7 mouse cellular contexts compared by ENCODE assay signal in genomic region chr7:139247881-139248614, GRCm38 (mm10). TPM values are rescaled to one million over a fixed set of nuclear protein-coding genes. Genes with fewer than 3 reads are reported as not detected.
A peak's percentile ranks its signal among the peaks of the same experiment; 100 is the strongest.
DNase-seq lines count a peak whose midpoint lies in the region; ATAC-seq and TF ChIP-seq lines count a peak whose summit lies in the region.

Gene Pwwp2b (plus strand): TSS chr7:139248482.

- peak; percentile 54 for ATAC-seq in limb, embryonic 15.5 days (ENCODE audit: insufficient number of reproducible peaks, low FRiP score, low TSS enrichment, low read depth)
- ATAC-seq in midbrain, embryonic 16.5 days, result peak; percentile 69

- H3K9me3 ChIP-seq in embryonic facial prominence, embryonic 10.5 days, result no peaks in the 10 kb centered on the region
- H3K9me3 ChIP-seq in limb, embryonic 15.5 days, result no peaks in the 10 kb centered on the region
- H3K9me3 ChIP-seq in midbrain, embryonic 16.5 days (replicated peaks; ENCODE audit: control insufficient read depth, low read length, poor library complexity, severe bottlenecking), result no peaks in the 10 kb centered on the region

- no peak for TF ChIP-seq CTCF in spleen, adult 2 months (IDR thresholded peaks at IDR 0.05; ENCODE audit: extremely low read depth, insufficient read depth, insufficient read length, insufficient replicate concordance)

- H3K36me3 ChIP-seq in embryonic facial prominence, embryonic 10.5 days (replicated peaks), result no peaks in the 10 kb centered on the region
- H3K36me3 ChIP-seq in limb, embryonic 15.5 days, result no peaks in the 10 kb centered on the region
- no peaks in the 10 kb centered on the region for H3K36me3 ChIP-seq in midbrain, embryonic 16.5 days (ENCODE audit: control insufficient read depth, insufficient read depth, low read length)
- H3K36me3 ChIP-seq in spleen, adult 2 months (ENCODE audit: control insufficient read depth, insufficient read depth, low read length), result no peaks in the 10 kb centered on the region

- peaks cover 64% of the 10 kb centered on the region for H3K27me3 ChIP-seq in embryonic facial prominence, embryonic 10.5 days (replicated peaks; ENCODE audit: low read depth, poor library complexity, severe bottlenecking)
- no peaks in the 10 kb centered on the region for H3K27me3 ChIP-seq in limb, embryonic 15.5 days
- peaks cover 8% of the 10 kb centered on the region; the same call in 1 of the 2 replicates for H3K27me3 ChIP-seq in midbrain, embryonic 16.5 days (ENCODE audit: control insufficient read depth, insufficient read depth, low read depth, low read length)
- peaks cover 4% of the 10 kb centered on the region for H3K27me3 ChIP-seq in spleen, adult 2 months (ENCODE audit: control insufficient read depth, insufficient read depth, low read length)

- peak within 1 kb of the TSS; percentile 93 for H3K4me2 ChIP-seq in limb, embryonic 15.5 days
- H3K4me2 ChIP-seq in midbrain, embryonic 16.5 days (ENCODE audit: low read length), result peak within 1 kb of the TSS; percentile 67

- H3K4me3 ChIP-seq in embryonic facial prominence, embryonic 10.5 days, result peak within 1 kb of the TSS; percentile 80
- H3K4me3 ChIP-seq in limb, embryonic 15.5 days, result peak within 1 kb of the TSS; percentile 72
- peak within 1 kb of the TSS; percentile 66 for H3K4me3 ChIP-seq in midbrain, embryonic 16.5 days (ENCODE audit: low read depth, low read length)
- peak within 1 kb of the TSS; percentile 80 for H3K4me3 ChIP-seq in spleen, adult 2 months (ENCODE audit: extremely low read depth, insufficient read depth, insufficient read length)

- DNase-seq in adrenal gland, adult 8-10 months, result peak; percentile 75
- peak; percentile 86 for DNase-seq in embryonic facial prominence, embryonic 10.5 days (ENCODE audit: low spot score)
- DNase-seq in heart, adult 8-10 months (ENCODE audit: low spot score), result peak; percentile 90
- peak; percentile 64 to 72 for DNase-seq in kidney, adult 8-10 months
- DNase-seq in spleen, adult 2 months (ENCODE audit: low read depth in 1 of 2, low spot score in 2 of 2), result peak in 1 of 2 experiments; percentile 66

- 2% methylated on average over 72 of the region's 72 CpGs for WGBS in embryonic facial prominence, embryonic 10.5 days
- under 1% methylated on average over 66 of the region's 72 CpGs for WGBS in limb, embryonic 15.5 days
- under 1% methylated on average over 48 of the region's 72 CpGs for WGBS in midbrain, embryonic 16.5 days
- 1% methylated on average over 67 of the region's 72 CpGs for WGBS in spleen, adult 2 months

- H3K9ac ChIP-seq in limb, embryonic 15.5 days, result peak within 1 kb of the TSS; percentile 70
- H3K9ac ChIP-seq in midbrain, embryonic 16.5 days (ENCODE audit: low read depth, low read length), result peak within 1 kb of the TSS; percentile 74

- H3K27ac ChIP-seq in embryonic facial prominence, embryonic 10.5 days (replicated peaks), result peak within 1 kb of the TSS; percentile 92
- H3K27ac ChIP-seq in limb, embryonic 15.5 days, result peak within 1 kb of the TSS; percentile 87
- 0 out of 2 replicates have a peak within 1 kb of the TSS, but pooled peaks have one; percentile 48 for H3K27ac ChIP-seq in midbrain, embryonic 16.5 days (ENCODE audit: low read length)
- peak within 1 kb of the TSS; percentile 70 for H3K27ac ChIP-seq in spleen, adult 2 months (ENCODE audit: insufficient read depth, low read length)

- TF ChIP-seq POLR2A in spleen, adult 2 months (IDR thresholded peaks at IDR 0.05; ENCODE audit: low read depth, low read length), result peak; percentile 15

- peaks cover 64% of the 10 kb centered on the region for H3K4me1 ChIP-seq in embryonic facial prominence, embryonic 10.5 days
- peaks cover 60% of the 10 kb centered on the region for H3K4me1 ChIP-seq in limb, embryonic 15.5 days
- H3K4me1 ChIP-seq in midbrain, embryonic 16.5 days (ENCODE audit: control insufficient read depth, insufficient read depth, low read length), result peaks cover 16% of the 10 kb centered on the region
- H3K4me1 ChIP-seq in spleen, adult 2 months (ENCODE audit: control insufficient read depth, insufficient read depth, insufficient read length), result peaks cover 7% of the 10 kb centered on the region

RNA-seq across cellular contexts. Expression of gene Pwwp2b, which starts in this region (rescaled TPM):
- 10 to 100 TPM; 13.5 to 20.4 (median 17.0) TPM for total RNA-seq in adrenal gland, adult 8-10 months (2022)
- polyA plus RNA-seq in embryonic facial prominence, embryonic 10.5 days (2016; fragmentation: Nextera tagmentation; extraction: Ambion mirVana), result 7.1 and 7.6 TPM in 2 replicates
- 10 to 100 TPM in 2 of 4 experiments, 1 to 10 TPM in 2; 8.1 to 12.5 (median 10.0) TPM for total RNA-seq in heart, adult 8-10 months (2022)
- 15.0 and 15.9 TPM in 2 replicates for polyA plus RNA-seq in limb, embryonic 15.5 days (2015; fragmentation: Nextera tagmentation; extraction: Ambion mirVana)
- 4.4 and 5.1 TPM in 2 replicates for polyA plus RNA-seq in midbrain, embryonic 16.5 days (2015; fragmentation: Nextera tagmentation; extraction: Ambion mirVana)
- polyA plus RNA-seq in spleen, adult 2 months (2012; rRNA removed), result 6.4 and 7.6 TPM in 2 replicates
